Mouse (Mus musculus) layer of hippocampus, adult 9-10 months (tissue): ENCODE results near the gene Uqcrc1.

Source experiments
- DNase-seq: peaks from one replicate; pipeline ENCODE4 v3.0.0; 2022; ENCODE audit warnings: low spot score

Uqcrc1 gene

GRCm38 (mm10) chr9:108936418-108937364 is at the start of gene Uqcrc1:
Gene Uqcrc1 (plus strand): TSS chr9:108936633.
- peak; percentile 78 for DNase-seq

- no peak for DNase-seq
These were observed 24.1 kb upstream of the Uqcrc1 start for GRCm38 (mm10) chr9:108912308-108912707.

GRCm38 (mm10) chr9:108913161-108913560 is 23.3 kb upstream of the Uqcrc1 start:
- no peak for DNase-seq

- no peak for DNase-seq
These were observed 22.8 kb upstream of the Uqcrc1 start for GRCm38 (mm10) chr9:108913621-108914020.

- no peak for DNase-seq
These were observed 21.9 kb upstream of the Uqcrc1 start, which contains the start of gene Tmem89 for GRCm38 (mm10) chr9:108914491-108914890. Gene Tmem89 (plus strand): TSS chr9:108914619.

- DNase-seq, result no peak
These were observed 10.5 kb upstream of the Uqcrc1 start for GRCm38 (mm10) chr9:108925897-108926296.

- DNase-seq, result no peak
These were observed 8.0 kb upstream of the Uqcrc1 start for GRCm38 (mm10) chr9:108928424-108928823.

GRCm38 (mm10) chr9:108935991-108936390 is 442 bp upstream of the Uqcrc1 start:
- DNase-seq, result no peak

- DNase-seq, result no peak
These were observed 8.7 kb downstream of the Uqcrc1 start for GRCm38 (mm10) chr9:108945111-108945510.

GRCm38 (mm10) chr9:108945608-108946007 is 9.2 kb downstream of the Uqcrc1 start:
- DNase-seq, result no peak

- DNase-seq, result no peak
These were observed 13.0 kb downstream of the Uqcrc1 start for GRCm38 (mm10) chr9:108949231-108949966.

- DNase-seq, result no peak
These were observed 13.7 kb downstream of the Uqcrc1 start for GRCm38 (mm10) chr9:108949967-108950728.

GRCm38 (mm10) chr9:108953081-108953636 is 16.7 kb downstream of the Uqcrc1 start, which contains the start of gene Col7a1:
Gene Col7a1 (plus strand): TSS chr9:108953586.
- DNase-seq, result no peak

GRCm38 (mm10) chr9:108955241-108955640 is 18.8 kb downstream of the Uqcrc1 start:
- DNase-seq, result no peak

- no peak for DNase-seq
These were observed 19.4 kb downstream of the Uqcrc1 start for GRCm38 (mm10) chr9:108955846-108956245.

- DNase-seq, result no peak
These were observed 27.1 kb downstream of the Uqcrc1 start for GRCm38 (mm10) chr9:108963577-108963976.

- no peak for DNase-seq
These were observed 27.9 kb downstream of the Uqcrc1 start for GRCm38 (mm10) chr9:108964338-108964737.

- DNase-seq, result no peak
These were observed 34.2 kb downstream of the Uqcrc1 start for GRCm38 (mm10) chr9:108970623-108971022.

- DNase-seq, result no peak
These were observed 40.0 kb downstream of the Uqcrc1 start for GRCm38 (mm10) chr9:108976483-108976882.

- DNase-seq, result no peak
These were observed 41.5 kb downstream of the Uqcrc1 start for GRCm38 (mm10) chr9:108977966-108978365.

- DNase-seq, result no peak
These were observed 46.1 kb downstream of the Uqcrc1 start for GRCm38 (mm10) chr9:108982498-108982897.

- no peak for DNase-seq
These were observed 46.8 kb downstream of the Uqcrc1 start for GRCm38 (mm10) chr9:108983209-108983608.
